Mouse (Mus musculus) forebrain, embryonic 13.5 days (tissue): ENCODE results near the gene Mroh3. TPM values are rescaled to one million over a fixed set of nuclear protein-coding genes. Genes with fewer than 3 reads are reported as not detected.

Source experiments
- ATAC-seq: fragments of 200-750 bp; cut with Nextera tagmentation; 2 replicates; pipeline ENCODE4 v1.8.0; 2017
- H3K27ac ChIP-seq: fragments of 300-500 bp; sonication (generic); 2 replicates; pipeline ENCODE4 v1.5.1; 2015; ENCODE audit warnings: inconsistent platforms, mild to moderate bottlenecking, moderate library complexity
- H3K27me3 ChIP-seq: fragments of 300-500 bp; sonication (generic); 2 replicates; pipeline ENCODE4 v1.6.1; 2015; ENCODE audit warnings: mild to moderate bottlenecking, inconsistent platforms
- H3K36me3 ChIP-seq: fragments of 300-500 bp; sonication (generic); 2 replicates; pipeline ENCODE4 v1.6.1; 2015; ENCODE audit warnings: mild to moderate bottlenecking, inconsistent platforms; ENCODE audit not compliant: poor library complexity, severe bottlenecking
- H3K4me1 ChIP-seq: fragments of 300-500 bp; sonication (generic); 2 replicates; pipeline ENCODE4 v1.6.1; 2015; ENCODE audit warnings: inconsistent platforms
- H3K4me2 ChIP-seq: fragments of 300-500 bp; sonication (generic); 2 replicates; pipeline ENCODE4 v1.6.1; 2015; ENCODE audit warnings: inconsistent platforms, mild to moderate bottlenecking, moderate library complexity
- H3K4me3 ChIP-seq: fragments of 300-500 bp; sonication (generic); 2 replicates; pipeline ENCODE4 v1.5.1; 2015; ENCODE audit warnings: mild to moderate bottlenecking, inconsistent platforms
- H3K9ac ChIP-seq: fragments of 300-500 bp; sonication (generic); 2 replicates; pipeline ENCODE4 v1.6.1; 2015; ENCODE audit warnings: mild to moderate bottlenecking, inconsistent platforms
- H3K9me3 ChIP-seq: fragments of 300-500 bp; sonication (generic); replicated peaks from 2 replicates; pipeline ENCODE4 v1.6.1; 2016; ENCODE audit warnings: inconsistent platforms
- WGBS: fragments of 180-500 bp; shearing (Covaris S2); methylation state at CpG from one replicate; pipeline ENCODE4 v1.1.7; 2015; 5-methylcytosine and 5-hydroxymethylcytosine counted together
- polyA plus RNA-seq: library from polyadenylated mRNA; unstranded; fragments of >200 nt; fragmentation: Nextera tagmentation; extraction: Ambion mirVana; gene quantifications from 2 replicates; pipeline ENCODE4 v1.2.1, GENCODE M21; 2015

Mroh3 gene
- polyA plus RNA-seq, 1 experiment from 2014 or later, result not detected

- ATAC-seq, result no peak
- no peak overlapping the region for H3K27ac ChIP-seq
- no peak overlapping the region for H3K9ac ChIP-seq
- H3K4me3 ChIP-seq, result no peak overlapping the region
- no peaks in the 10 kb centered on the region for H3K27me3 ChIP-seq
- H3K4me1 ChIP-seq, result peaks cover 25% of the 10 kb centered on the region
- WGBS, result 78% methylated on average over 12 of the region's 12 CpGs
- H3K9me3 ChIP-seq, result no peaks in the 10 kb centered on the region
- H3K36me3 ChIP-seq, result peaks cover 91% of the 10 kb centered on the region
- H3K4me2 ChIP-seq, result no peak overlapping the region
Observed at GRCm38 (mm10) chr1:136172696-136173095, 39.9 kb downstream of the Mroh3 start.

- no peaks in the 10 kb centered on the region for H3K9me3 ChIP-seq
- peaks cover 34% of the 10 kb centered on the region for H3K4me1 ChIP-seq
- H3K4me3 ChIP-seq, result no peak overlapping the region
- peaks cover 91% of the 10 kb centered on the region for H3K36me3 ChIP-seq
- WGBS, result 9% methylated on average over 5 of the region's 5 CpGs
- no peak overlapping the region for H3K4me2 ChIP-seq
- no peak overlapping the region for H3K9ac ChIP-seq
- no peaks in the 10 kb centered on the region for H3K27me3 ChIP-seq
- ATAC-seq, result peak; percentile 67
- H3K27ac ChIP-seq, result no peak overlapping the region
Observed at GRCm38 (mm10) chr1:136170109-136170508, 42.5 kb downstream of the Mroh3 start.

- Histone ChIP-seq H3K27me3 (no peaks in the 10 kb centered on the region), H3K36me3 (peaks cover 91% of the 10 kb centered on the region), H3K27ac (no peak overlapping the region), H3K4me2 (no peak overlapping the region), H3K4me3 (no peak overlapping the region), H3K9ac (no peak overlapping the region), H3K9me3 (no peaks in the 10 kb centered on the region), H3K4me1 (peaks cover 16% of the 10 kb centered on the region; the same call in 1 of the 2 replicates)
- no peak for ATAC-seq
- WGBS, result 71% methylated on average over 8 of the region's 8 CpGs
Observed at GRCm38 (mm10) chr1:136167657-136168056, 45.0 kb downstream of the Mroh3 start.

- H3K36me3 ChIP-seq, result peaks cover 93% of the 10 kb centered on the region
- H3K9ac ChIP-seq, result no peak overlapping the region
- H3K27ac ChIP-seq, result no peak overlapping the region
- ATAC-seq, result peak; percentile 42; the same call in 1 of the 2 replicates
- WGBS, result 49% methylated on average over 2 of the region's 2 CpGs
- H3K4me1 ChIP-seq, result peaks cover 11% of the 10 kb centered on the region; the same call in 1 of the 2 replicates
- no peak overlapping the region for H3K4me2 ChIP-seq
- H3K4me3 ChIP-seq, result no peak overlapping the region
- H3K27me3 ChIP-seq, result no peaks in the 10 kb centered on the region
- H3K9me3 ChIP-seq, result no peaks in the 10 kb centered on the region
Observed at GRCm38 (mm10) chr1:136165436-136165835, 47.2 kb downstream of the Mroh3 start.

- 93% methylated on average over 7 of the region's 7 CpGs for WGBS
- H3K4me3 ChIP-seq, result no peak overlapping the region
- ATAC-seq, result no peak
- H3K9me3 ChIP-seq, result no peaks in the 10 kb centered on the region
- H3K27ac ChIP-seq, result no peak overlapping the region
- no peak overlapping the region for H3K4me2 ChIP-seq
- no peak overlapping the region for H3K9ac ChIP-seq
- H3K27me3 ChIP-seq, result no peaks in the 10 kb centered on the region
- peaks cover 98% of the 10 kb centered on the region for H3K36me3 ChIP-seq
- peaks cover 11% of the 10 kb centered on the region; the same call in 1 of the 2 replicates for H3K4me1 ChIP-seq
Observed at GRCm38 (mm10) chr1:136161333-136161921, 51.2 kb downstream of the Mroh3 start.

GRCm38 (mm10) chr1:136160930-136161329 lies 51.7 kb downstream of the Mroh3 start:
- Histone ChIP-seq H3K36me3 (peaks cover 98% of the 10 kb centered on the region), H3K4me3 (no peak overlapping the region), H3K4me2 (no peak overlapping the region), H3K9ac (no peak overlapping the region), H3K9me3 (no peaks in the 10 kb centered on the region), H3K27ac (no peak overlapping the region), H3K27me3 (no peaks in the 10 kb centered on the region), H3K4me1 (peaks cover 11% of the 10 kb centered on the region; the same call in 1 of the 2 replicates)
- 92% methylated on average over 6 of the region's 6 CpGs for WGBS
- no peak for ATAC-seq

- no peaks in the 10 kb centered on the region for H3K9me3 ChIP-seq
- no peak overlapping the region for H3K4me2 ChIP-seq
- peaks cover 4% of the 10 kb centered on the region; the same call in 1 of the 2 replicates for H3K4me1 ChIP-seq
- H3K27me3 ChIP-seq, result no peaks in the 10 kb centered on the region
- H3K4me3 ChIP-seq, result no peak overlapping the region
- WGBS, result 92% methylated on average over 12 of the region's 12 CpGs
- no peak overlapping the region for H3K27ac ChIP-seq
- no peak for ATAC-seq
- peaks cover 98% of the 10 kb centered on the region for H3K36me3 ChIP-seq
- no peak overlapping the region for H3K9ac ChIP-seq
Observed at GRCm38 (mm10) chr1:136160297-136160696, 52.3 kb downstream of the Mroh3 start.

GRCm38 (mm10) chr1:136159830-136160229 lies 52.8 kb downstream of the Mroh3 start:
- H3K4me2 ChIP-seq, result no peak overlapping the region

GRCm38 (mm10) chr1:136156951-136157350 lies 55.7 kb downstream of the Mroh3 start:
- no peak overlapping the region for H3K9ac ChIP-seq
- no peak for ATAC-seq
- H3K4me2 ChIP-seq, result no peak overlapping the region
- H3K4me1 ChIP-seq, result no peaks in the 10 kb centered on the region
- WGBS, result 95% methylated on average over 4 of the region's 4 CpGs
- H3K27ac ChIP-seq, result no peak overlapping the region
- peaks cover 98% of the 10 kb centered on the region for H3K36me3 ChIP-seq
- no peaks in the 10 kb centered on the region for H3K27me3 ChIP-seq
- no peak overlapping the region for H3K4me3 ChIP-seq
- H3K9me3 ChIP-seq, result no peaks in the 10 kb centered on the region

More at GRCm38 (mm10) chr1:136159830-136160229, 52.8 kb downstream of the Mroh3 start:
- H3K27ac ChIP-seq, result no peak overlapping the region
- 42% methylated on average over 12 of the region's 12 CpGs for WGBS
- H3K4me1 ChIP-seq, result no peaks in the 10 kb centered on the region
- 0 out of 2 replicates have a peak, but pooled peaks have one; percentile 11 for ATAC-seq
- peaks cover 98% of the 10 kb centered on the region for H3K36me3 ChIP-seq
- no peaks in the 10 kb centered on the region for H3K9me3 ChIP-seq
- no peak overlapping the region for H3K9ac ChIP-seq
- H3K27me3 ChIP-seq, result no peaks in the 10 kb centered on the region
- H3K4me3 ChIP-seq, result no peak overlapping the region

GRCm38 (mm10) chr1:136156304-136156703 lies 56.3 kb downstream of the Mroh3 start:
- Histone ChIP-seq H3K4me2 (no peak overlapping the region), H3K9ac (no peak overlapping the region), H3K9me3 (no peaks in the 10 kb centered on the region), H3K4me1 (no peaks in the 10 kb centered on the region), H3K4me3 (no peak overlapping the region), H3K36me3 (peaks cover 98% of the 10 kb centered on the region), H3K27me3 (no peaks in the 10 kb centered on the region), H3K27ac (no peak overlapping the region)
- WGBS, result 98% methylated on average over 4 of the region's 4 CpGs
- no peak for ATAC-seq

- no peak overlapping the region for H3K27ac ChIP-seq
- H3K4me1 ChIP-seq, result no peaks in the 10 kb centered on the region
- no peak overlapping the region for H3K4me2 ChIP-seq
- WGBS, result 90% methylated on average over 8 of the region's 8 CpGs
- H3K27me3 ChIP-seq, result no peaks in the 10 kb centered on the region
- H3K9ac ChIP-seq, result no peak overlapping the region
- H3K4me3 ChIP-seq, result no peak overlapping the region
- no peak for ATAC-seq
- peaks cover 99% of the 10 kb centered on the region for H3K36me3 ChIP-seq
- no peaks in the 10 kb centered on the region for H3K9me3 ChIP-seq
Observed at GRCm38 (mm10) chr1:136151371-136151770, 61.3 kb downstream of the Mroh3 start.

- no peak for ATAC-seq
- Histone ChIP-seq H3K36me3 (peaks cover 99% of the 10 kb centered on the region), H3K4me2 (no peak overlapping the region), H3K4me3 (no peak overlapping the region), H3K9ac (no peak overlapping the region), H3K27ac (no peak overlapping the region), H3K27me3 (no peaks in the 10 kb centered on the region), H3K4me1 (no peaks in the 10 kb centered on the region; the same call in 1 of the 2 replicates), H3K9me3 (no peaks in the 10 kb centered on the region)
- 90% methylated on average over 9 of the region's 9 CpGs for WGBS
Observed at GRCm38 (mm10) chr1:136149702-136150101, 62.9 kb downstream of the Mroh3 start.

GRCm38 (mm10) chr1:136143514-136143913 lies 69.1 kb downstream of the Mroh3 start:
- Histone ChIP-seq H3K27me3 (no peaks in the 10 kb centered on the region), H3K4me2 (no peak overlapping the region), H3K9me3 (no peaks in the 10 kb centered on the region), H3K36me3 (peaks cover 42% of the 10 kb centered on the region), H3K27ac (no peak overlapping the region), H3K9ac (no peak overlapping the region), H3K4me1 (peaks cover 59% of the 10 kb centered on the region), H3K4me3 (no peak overlapping the region)
- 68% methylated on average over 10 of the region's 10 CpGs for WGBS
- ATAC-seq, result no peak
